Mouse (Mus musculus) kidney, postnatal 10 days (tissue): ENCODE data around the gene Cpsf4l.

Source experiments
- DNase-seq: peaks from one replicate; pipeline ENCODE4 v3.0.0; 2021; ENCODE audit warnings: mixed read lengths

The Cpsf4l gene

GRCm38 (mm10) chr11:113709731-113710256, at the start of gene Cpsf4l:
Gene Cpsf4l (minus strand): TSS chr11:113710017.
- DNase-seq: peak; percentile 58

- DNase-seq: no peak
These were observed 49.0 kb upstream of the Cpsf4l start for GRCm38 (mm10) chr11:113758851-113759250.

GRCm38 (mm10) chr11:113756578-113756977, 46.8 kb upstream of the Cpsf4l start:
- no peak for DNase-seq

DNA sequence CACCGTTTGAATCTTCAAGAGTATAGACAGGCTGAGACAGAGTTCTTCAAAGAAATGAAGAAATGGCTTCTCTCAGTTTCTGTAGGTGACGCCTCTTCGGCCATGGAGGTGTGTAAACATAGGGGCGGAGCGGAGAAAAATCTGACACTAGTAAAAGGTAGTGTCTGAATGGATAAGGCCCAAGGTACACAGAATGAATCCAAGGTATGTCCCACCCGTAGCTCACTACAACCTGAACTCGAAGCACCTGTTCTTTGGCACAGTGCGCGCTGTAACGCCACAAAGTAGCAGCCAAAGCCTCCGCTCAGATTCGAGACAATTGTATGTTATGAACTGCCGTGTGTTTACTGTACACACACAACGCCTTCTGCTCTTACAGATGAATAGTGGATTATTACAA, 46.1 kb upstream of the Cpsf4l start:
- no peak for DNase-seq

- DNase-seq: no peak
These were observed 45.0 kb upstream of the Cpsf4l start for GRCm38 (mm10) chr11:113754845-113755244.

GRCm38 (mm10) chr11:113752685-113753430, 43.0 kb upstream of the Cpsf4l start:
- no peak for DNase-seq

- DNase-seq: no peak
These were observed 42.4 kb upstream of the Cpsf4l start for GRCm38 (mm10) chr11:113752158-113752661.

- peak; percentile 93 for DNase-seq
These were observed 41.8 kb upstream of the Cpsf4l start, which contains the start of gene Cdc42ep4 for GRCm38 (mm10) chr11:113751484-113752084. Gene Cdc42ep4 (minus strand): TSS chr11:113751881.

DNA sequence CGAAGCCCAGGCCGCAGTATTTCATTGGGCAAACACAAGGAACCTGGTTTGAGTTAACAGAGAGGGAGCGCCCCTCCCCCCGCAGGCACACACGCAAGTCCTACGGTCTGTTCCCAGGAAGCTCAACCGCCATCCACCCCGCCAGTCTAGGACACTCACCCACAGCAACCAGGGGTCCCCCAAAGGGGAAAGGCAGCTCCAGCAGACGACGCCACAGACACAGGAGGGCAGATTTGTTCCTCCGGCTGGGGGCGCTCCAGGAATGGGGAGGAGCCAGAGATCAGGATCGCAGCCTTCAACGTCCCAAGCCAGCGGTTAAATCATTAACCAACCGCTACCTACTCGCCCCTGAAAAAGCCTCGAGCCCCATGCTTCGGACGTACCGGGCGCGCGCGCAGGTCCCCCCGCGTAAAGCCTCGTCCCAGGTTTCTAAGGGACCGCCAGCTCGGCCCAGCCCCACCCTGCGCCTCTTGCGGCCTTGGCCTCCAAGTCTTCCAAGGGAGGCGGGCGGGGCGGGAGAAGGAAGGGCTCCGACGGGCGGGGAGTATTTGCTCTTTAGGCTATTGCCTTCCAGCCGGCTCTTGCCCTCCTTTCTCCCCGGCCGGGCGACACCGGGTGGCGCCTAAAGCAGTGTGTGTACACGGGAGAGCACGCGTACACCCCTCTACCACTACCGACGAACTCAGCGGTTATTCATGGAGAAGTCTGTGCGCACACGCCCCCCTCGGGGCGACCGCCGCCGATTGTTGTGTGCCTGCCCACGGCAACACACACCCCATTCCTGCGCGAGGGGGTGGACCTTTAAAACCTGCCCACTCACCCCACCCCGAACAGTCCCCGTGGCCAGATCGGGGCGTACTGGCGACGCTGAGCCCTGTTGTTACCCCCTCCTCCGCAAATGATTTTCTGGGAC, 41.0 kb upstream of the Cpsf4l start:
- peak; percentile 86 for DNase-seq

DNA sequence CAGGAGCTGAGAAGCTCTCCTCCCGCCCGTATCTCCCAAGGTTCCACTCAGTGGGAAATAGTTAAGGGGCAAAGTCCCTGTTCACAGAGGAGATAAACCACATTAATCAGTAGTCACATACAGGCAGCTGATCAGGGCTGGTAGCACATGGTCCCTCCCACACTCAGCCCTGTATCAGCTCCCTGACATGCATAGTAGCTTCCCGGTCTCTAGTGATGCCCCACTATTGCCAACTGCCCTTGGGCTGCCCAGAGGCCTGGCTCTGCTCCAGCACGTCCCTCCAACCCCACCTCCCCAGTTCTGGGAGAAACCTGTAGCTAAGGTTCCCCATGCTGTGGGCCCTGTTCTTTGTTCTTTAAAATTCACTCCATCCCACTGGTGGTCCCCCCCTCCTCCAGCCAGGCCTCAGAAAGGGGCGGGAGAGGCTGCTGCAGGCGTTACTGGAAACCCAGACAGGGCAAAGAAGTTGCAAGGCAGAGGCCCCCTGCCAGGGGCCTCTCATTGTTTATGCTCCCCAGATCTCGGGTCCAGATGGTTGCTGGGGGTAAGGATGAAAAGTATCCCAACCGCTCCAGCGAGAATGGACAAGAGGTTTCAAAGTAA, 40.0 kb upstream of the Cpsf4l start:
- DNase-seq: peak; percentile 50

GRCm38 (mm10) chr11:113748797-113749521, 39.1 kb upstream of the Cpsf4l start:
- peak; percentile 69 for DNase-seq

DNA sequence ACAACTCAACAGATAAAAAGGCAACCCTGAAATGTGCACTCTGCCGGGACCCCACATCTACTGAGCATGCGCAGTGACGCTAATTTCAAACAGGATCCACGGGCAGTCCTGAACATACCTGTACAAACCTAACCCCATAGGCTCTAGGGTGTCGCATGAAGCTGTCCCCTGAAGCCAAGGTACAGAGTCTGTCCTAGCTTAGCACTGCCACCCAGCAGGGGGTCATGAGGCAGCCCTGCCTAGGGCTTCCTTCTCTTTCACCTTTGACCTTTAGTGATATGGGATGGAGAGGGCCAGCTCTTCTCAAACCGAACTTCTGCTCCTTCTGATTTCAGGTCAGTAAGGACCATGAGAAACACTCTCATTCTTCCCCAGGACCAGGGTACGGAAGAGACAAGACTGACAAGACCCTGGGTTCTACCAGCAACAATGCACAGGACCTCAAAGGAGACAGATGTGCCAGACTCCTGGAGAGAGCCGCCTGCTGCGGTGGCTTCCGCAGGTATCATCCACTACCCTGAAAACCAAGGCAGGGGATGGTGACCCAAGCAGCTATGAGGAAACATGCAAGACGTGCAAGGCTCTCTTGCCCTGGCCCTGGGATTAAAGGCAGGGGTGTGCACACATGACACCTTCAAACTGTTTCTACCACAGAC, 38.0 kb upstream of the Cpsf4l start:
- DNase-seq: no peak

GRCm38 (mm10) chr11:113747056-113747455, 37.2 kb upstream of the Cpsf4l start:
- DNase-seq: peak; percentile 73

DNA sequence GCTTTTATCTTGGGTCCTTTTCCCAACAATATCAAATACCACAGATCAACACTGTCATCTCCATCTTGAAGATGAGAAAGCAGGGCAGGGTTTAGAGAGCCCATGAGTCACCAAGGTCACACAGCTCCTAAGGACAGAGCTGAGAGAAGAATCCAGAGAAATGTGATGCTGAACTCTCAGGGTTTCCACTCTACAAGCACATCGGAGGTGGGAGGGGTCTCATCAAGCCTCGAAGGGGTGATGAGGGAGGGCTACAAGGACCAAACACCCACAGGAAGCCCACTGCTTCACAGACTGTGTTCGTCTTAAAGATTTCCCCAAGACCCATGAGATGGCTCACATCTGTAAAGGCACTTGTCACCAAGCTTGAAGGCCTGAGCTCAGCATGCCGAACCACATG, 36.1 kb upstream of the Cpsf4l start:
- DNase-seq: no peak

DNA sequence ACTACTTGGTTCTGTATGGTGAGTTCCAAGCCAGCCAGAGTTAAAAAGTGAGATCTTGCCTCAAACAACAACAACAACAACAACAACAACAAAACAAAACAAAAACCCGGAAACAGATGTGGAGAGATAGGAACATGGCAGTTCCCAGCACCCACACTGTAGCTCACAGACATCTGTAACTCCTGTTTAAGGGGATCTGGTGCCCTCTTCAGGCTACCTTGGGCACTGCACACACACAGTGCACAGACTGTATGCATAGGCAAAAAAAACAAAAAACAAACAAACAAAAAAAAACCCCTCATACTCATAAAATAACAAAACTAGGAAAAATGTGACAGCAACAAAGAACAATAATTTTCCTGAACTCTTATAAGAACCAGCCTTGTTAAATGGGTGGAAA, 33.2 kb upstream of the Cpsf4l start:
- DNase-seq: no peak

- DNase-seq: no peak
These were observed 30.3 kb upstream of the Cpsf4l start for GRCm38 (mm10) chr11:113740100-113740499.

DNA sequence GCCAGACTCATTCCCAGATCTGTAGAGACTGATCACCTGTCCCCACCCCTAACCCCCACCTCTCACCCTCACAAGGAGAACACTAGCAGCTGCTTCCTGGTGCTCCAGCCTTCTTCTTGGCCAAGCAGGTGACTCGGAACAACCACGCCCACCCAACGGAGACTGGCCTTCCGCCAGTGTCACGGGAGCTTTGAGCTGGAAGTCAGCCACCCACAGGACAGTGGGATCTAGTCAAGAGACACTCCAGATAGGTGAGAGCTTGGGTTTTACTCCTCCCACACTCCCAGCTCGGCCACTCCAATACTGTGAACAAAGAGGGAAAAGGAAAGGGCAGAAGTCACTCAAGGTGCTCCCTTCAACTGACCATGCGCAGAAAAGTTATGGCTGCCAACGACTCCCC, 29.4 kb upstream of the Cpsf4l start:
- peak; percentile 76 for DNase-seq

DNA sequence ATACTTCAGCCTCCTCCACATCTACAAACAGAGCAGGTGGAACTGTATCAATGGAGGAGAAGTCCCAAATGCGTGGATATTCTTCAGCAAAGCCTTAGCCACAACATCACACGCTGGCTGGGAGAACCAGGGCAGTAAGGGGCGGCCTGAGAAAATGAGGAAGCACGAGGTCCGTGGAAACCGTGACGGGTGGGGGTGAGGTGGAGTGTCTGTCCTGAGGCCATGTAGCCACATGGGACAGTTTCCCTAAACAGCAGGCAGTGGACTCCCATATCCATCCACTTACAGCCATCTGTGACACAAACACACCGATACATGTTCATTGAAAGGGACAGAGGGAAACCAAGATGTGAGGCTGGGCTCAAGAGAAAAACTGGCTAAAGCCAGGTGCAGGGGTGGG, 28.1 kb upstream of the Cpsf4l start:
- no peak for DNase-seq

DNA sequence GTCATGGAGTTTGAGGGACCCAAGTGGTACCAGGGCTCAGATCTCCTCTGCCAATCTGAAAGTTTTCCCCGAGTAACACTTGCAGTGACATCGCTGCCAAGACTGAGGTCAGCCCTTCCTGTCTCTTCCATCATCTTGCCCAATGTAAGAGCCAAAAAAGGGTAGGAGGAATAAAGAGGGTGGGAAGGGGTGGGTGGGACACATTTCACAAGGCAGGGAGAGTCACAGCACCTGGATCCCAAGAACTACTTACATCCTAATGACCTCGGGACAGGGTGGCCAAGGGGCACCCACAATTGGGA, 27.7 kb upstream of the Cpsf4l start:
- no peak for DNase-seq

- no peak for DNase-seq
These were observed 27.2 kb upstream of the Cpsf4l start for GRCm38 (mm10) chr11:113736848-113737552.

GRCm38 (mm10) chr11:113735151-113735550, 25.3 kb upstream of the Cpsf4l start:
- no peak for DNase-seq
